Mouse (Mus musculus): Measurements from ENCODE around the gene Fat2.

DNA sequence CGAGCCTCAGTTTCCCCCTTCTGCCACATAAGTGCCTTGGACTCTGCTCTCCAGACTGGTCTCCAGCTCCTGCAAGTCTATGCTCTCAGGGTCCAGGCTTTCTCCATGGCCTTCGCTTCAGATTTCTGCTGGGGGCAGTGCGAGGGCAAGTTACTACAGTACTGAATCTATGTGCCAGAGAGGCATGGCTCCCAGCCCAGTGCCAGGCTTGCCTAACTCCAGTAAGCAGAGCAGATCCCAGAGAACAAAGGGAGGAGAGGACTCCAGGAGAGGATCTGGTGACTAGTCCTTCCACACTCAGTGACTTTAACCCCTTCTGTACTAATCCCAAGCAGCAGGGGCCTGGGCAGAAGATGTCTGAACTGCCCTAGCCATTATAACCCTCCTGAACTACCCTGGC is 28.3 kb upstream of the Fat2 start:
- no peak for TF ChIP-seq CTCF (IDR thresholded peaks at IDR 0.05; ENCODE audit: extremely low read depth, insufficient read length, insufficient replicate concordance, low read depth, low read length)
- no peak for TF ChIP-seq POLR2A (IDR thresholded peaks at IDR 0.05; ENCODE audit: low read depth, low read length)

Data from small intestine, adult 2 months (tissue).